Mouse (Mus musculus): Measurements from ENCODE around the gene Hoxd8.

GRCm38 (mm10) chr2:74691995-74692807 is 12.2 kb upstream of the Hoxd8 start:
- no peak for TF ChIP-seq CTCF (IDR thresholded peaks at IDR 0.05; ENCODE audit: borderline replicate concordance, control insufficient read depth, extremely low read depth, insufficient read depth, low read length, poor library complexity)
- no peak for TF ChIP-seq POLR2A (IDR thresholded peaks at IDR 0.05; ENCODE audit: control insufficient read depth, extremely low read depth, insufficient read depth, low read length, poor library complexity)
